In genomic region chr10:18341444-18342196, GRCm38 (mm10) we compare ENCODE assay signal across 14 mouse cellular contexts. TPM values are rescaled to one million over a fixed set of nuclear protein-coding genes. Genes with fewer than 3 reads are reported as not detected.
A peak's percentile ranks its signal among the peaks of the same experiment; 100 is the strongest.
DNase-seq lines count a peak whose midpoint lies in the region; ATAC-seq and TF ChIP-seq lines count a peak whose summit lies in the region.
"Had no signal": no experiment of that assay in that cellular context is flagged by ENCODE, and none has a peak within 500 bp of the region (broad histone marks: within the 10 kb centered on the region; RNA-seq: fewer than 3 reads in every experiment).

No protein-coding gene starts in this region.

- no peak overlapping the region for H3K9ac ChIP-seq in forebrain, embryonic 12.5 days
- H3K9ac ChIP-seq in forebrain, embryonic 15.5 days (replicated peaks) = no peak overlapping the region
- no peak overlapping the region for H3K9ac ChIP-seq in midbrain, embryonic 12.5 days (replicated peaks)
- H3K9ac ChIP-seq in hindbrain, embryonic 13.5 days = no peak overlapping the region
- H3K9ac ChIP-seq in stomach, postnatal 0 days (ENCODE audit: low read length) = no peak overlapping the region
- H3K9ac ChIP-seq: liver, postnatal 0 days had no signal

- H3K4me2 ChIP-seq in forebrain, embryonic 12.5 days = peak overlapping the region; percentile 8
- H3K4me2 ChIP-seq in forebrain, embryonic 15.5 days (replicated peaks) = no peak overlapping the region
- H3K4me2 ChIP-seq in midbrain, embryonic 12.5 days (replicated peaks) = peak overlapping the region; percentile 6; the same call in 1 of the 2 replicates
- 0 out of 2 replicates have a peak overlapping the region, but pooled peaks have one; percentile 4 for H3K4me2 ChIP-seq in hindbrain, embryonic 13.5 days
- H3K4me2 ChIP-seq in stomach, postnatal 0 days (replicated peaks; ENCODE audit: low read depth) = peak overlapping the region; percentile 25

- peaks cover 15% of the 10 kb centered on the region for H3K4me1 ChIP-seq in forebrain, embryonic 12.5 days
- H3K4me1 ChIP-seq in forebrain, embryonic 15.5 days = no peaks in the 10 kb centered on the region
- H3K4me1 ChIP-seq in midbrain, embryonic 12.5 days = 0 out of 2 replicates have a peak, but pooled peaks cover 11% of the 10 kb centered on the region
- peaks cover 34% of the 10 kb centered on the region for H3K4me1 ChIP-seq in midbrain, embryonic 10.5 days
- peaks cover 7% of the 10 kb centered on the region for H3K4me1 ChIP-seq in hindbrain, embryonic 13.5 days (replicated peaks)
- H3K4me1 ChIP-seq in stomach, postnatal 0 days (replicated peaks; ENCODE audit: control insufficient read depth, insufficient read depth) = no peaks in the 10 kb centered on the region

- no peaks in the 10 kb centered on the region for H3K27me3 ChIP-seq in forebrain, embryonic 12.5 days
- H3K27me3 ChIP-seq in forebrain, embryonic 15.5 days = no peaks in the 10 kb centered on the region
- H3K27me3 ChIP-seq in midbrain, embryonic 12.5 days = peaks cover 19% of the 10 kb centered on the region
- no peaks in the 10 kb centered on the region; the same call in 1 of the 2 replicates for H3K27me3 ChIP-seq in midbrain, embryonic 10.5 days (ENCODE audit: low read depth, poor library complexity, severe bottlenecking)
- no peaks in the 10 kb centered on the region for H3K27me3 ChIP-seq in hindbrain, embryonic 13.5 days
- no peaks in the 10 kb centered on the region for H3K27me3 ChIP-seq in stomach, postnatal 0 days (ENCODE audit: control insufficient read depth, insufficient read depth, low read length)

- TF ChIP-seq EP300 in stomach, postnatal 0 days (optimal IDR thresholded peaks at IDR 0.05) = no peak

- WGBS in forebrain, embryonic 12.5 days = 10% methylated on average over 15 of the region's 15 CpGs
- WGBS in forebrain, embryonic 15.5 days = 12% methylated on average over 15 of the region's 15 CpGs
- 26% methylated on average over 15 of the region's 15 CpGs for WGBS in midbrain, embryonic 12.5 days
- 42% methylated on average over 15 of the region's 15 CpGs for WGBS in midbrain, embryonic 10.5 days
- WGBS in hindbrain, embryonic 13.5 days = 30% methylated on average over 15 of the region's 15 CpGs
- 43% methylated on average over 15 of the region's 15 CpGs for WGBS in stomach, postnatal 0 days

- TF ChIP-seq CTCF in stomach, postnatal 0 days (IDR thresholded peaks at IDR 0.05; ENCODE audit: low read depth) = no peak

- no peaks in the 10 kb centered on the region for H3K9me3 ChIP-seq in forebrain, embryonic 12.5 days
- no peaks in the 10 kb centered on the region for H3K9me3 ChIP-seq in forebrain, embryonic 15.5 days
- no peaks in the 10 kb centered on the region for H3K9me3 ChIP-seq in midbrain, embryonic 12.5 days
- no peaks in the 10 kb centered on the region for H3K9me3 ChIP-seq in midbrain, embryonic 10.5 days (replicated peaks)
- no peaks in the 10 kb centered on the region for H3K9me3 ChIP-seq in hindbrain, embryonic 13.5 days
- no peaks in the 10 kb centered on the region for H3K9me3 ChIP-seq in stomach, postnatal 0 days (ENCODE audit: control insufficient read depth, low read length)

- DNase-seq in midbrain, embryonic 10.5 days (ENCODE audit: low spot score) = no peak
- DNase-seq in stomach, postnatal 0 days (ENCODE audit: low spot score) = no peak
- no peak for DNase-seq in right cerebral cortex, postnatal 4 days
- DNase-seq: adrenal gland, postnatal 10 days; B cell, adult 2 months; cerebellum, adult 8-10 months; liver, postnatal 0 days; midbrain, embryonic 14.5 days; thymus, postnatal 4 days had no signal

- H3K4me3 ChIP-seq in forebrain, embryonic 12.5 days (replicated peaks) = no peak overlapping the region
- no peak overlapping the region for H3K4me3 ChIP-seq in forebrain, embryonic 15.5 days
- no peak overlapping the region for H3K4me3 ChIP-seq in midbrain, embryonic 12.5 days
- H3K4me3 ChIP-seq in midbrain, embryonic 10.5 days = no peak overlapping the region
- no peak overlapping the region for H3K4me3 ChIP-seq in hindbrain, embryonic 13.5 days
- no peak overlapping the region for H3K4me3 ChIP-seq in stomach, postnatal 0 days (ENCODE audit: low read depth, low read length)

- H3K27ac ChIP-seq in forebrain, embryonic 12.5 days = no peak overlapping the region
- H3K27ac ChIP-seq in forebrain, embryonic 15.5 days (replicated peaks) = no peak overlapping the region
- no peak overlapping the region; the same call in 1 of the 2 replicates for H3K27ac ChIP-seq in midbrain, embryonic 12.5 days (replicated peaks)
- no peak overlapping the region for H3K27ac ChIP-seq in midbrain, embryonic 10.5 days (replicated peaks)
- no peak overlapping the region for H3K27ac ChIP-seq in hindbrain, embryonic 13.5 days
- no peak overlapping the region for H3K27ac ChIP-seq in stomach, postnatal 0 days (replicated peaks)

- no peak; the same call in 1 of the 2 replicates for ATAC-seq in forebrain, embryonic 12.5 days (ENCODE audit: low FRiP score)
- no peak for ATAC-seq in forebrain, embryonic 15.5 days (replicated peaks)
- ATAC-seq in midbrain, embryonic 12.5 days (ENCODE audit: low FRiP score, low read depth) = 0 out of 2 replicates have a peak, but pooled peaks have one; percentile 44
- ATAC-seq in hindbrain, embryonic 13.5 days (ENCODE audit: low FRiP score) = no peak
- no peak for ATAC-seq in stomach, postnatal 0 days (ENCODE audit: low FRiP score, low TSS enrichment)
- ATAC-seq in erythroblast, adult 5-6 weeks (replicated peaks; ENCODE audit: low FRiP score, poor library complexity, severe bottlenecking) = no peak
- ATAC-seq: liver, postnatal 0 days had no signal

- no peaks in the 10 kb centered on the region for H3K36me3 ChIP-seq in forebrain, embryonic 12.5 days (replicated peaks)
- H3K36me3 ChIP-seq in forebrain, embryonic 15.5 days = no peaks in the 10 kb centered on the region
- no peaks in the 10 kb centered on the region for H3K36me3 ChIP-seq in midbrain, embryonic 12.5 days
- H3K36me3 ChIP-seq in midbrain, embryonic 10.5 days = peaks cover 13% of the 10 kb centered on the region; the same call in 1 of the 2 replicates
- no peaks in the 10 kb centered on the region for H3K36me3 ChIP-seq in hindbrain, embryonic 13.5 days
- no peaks in the 10 kb centered on the region for H3K36me3 ChIP-seq in stomach, postnatal 0 days (ENCODE audit: control insufficient read depth, insufficient read depth, low read length)

RNA-seq across cellular contexts. Expression of gene Nhsl1, which starts 22.8 kb away (rescaled TPM):
- polyA plus RNA-seq in forebrain, embryonic 12.5 days (2016; fragmentation: Nextera tagmentation; extraction: Ambion mirVana) = 15.9 and 17.2 TPM in 2 replicates
- 16.6 and 17.9 TPM in 2 replicates for polyA plus RNA-seq in forebrain, embryonic 15.5 days (2015; fragmentation: Nextera tagmentation; extraction: Ambion mirVana)
- polyA plus RNA-seq in midbrain, embryonic 12.5 days (2016; fragmentation: Nextera tagmentation; extraction: Ambion mirVana) = 14.0 and 16.5 TPM in 2 replicates
- 10.5 and 11.5 TPM in 2 replicates for polyA plus RNA-seq in midbrain, embryonic 10.5 days (2016; fragmentation: Nextera tagmentation; extraction: Ambion mirVana)
- 18.9 and 20.7 TPM in 2 replicates for polyA plus RNA-seq in hindbrain, embryonic 13.5 days (2015; fragmentation: Nextera tagmentation; extraction: Ambion mirVana)
- 4.3 and 4.7 TPM in 2 replicates for polyA plus RNA-seq in stomach, postnatal 0 days (2015; fragmentation: Nextera tagmentation; extraction: Ambion mirVana)
- total RNA-seq in erythroblast, adult 5-6 weeks (2015; ENCODE audit: low replicate concordance) = not detected in 2 replicates
- 1.7 TPM in 1 of 2 replicates, not detected in the other for total RNA-seq in erythroblast, adult 5-6 weeks (2017; ENCODE audit: low replicate concordance)
